ENCODE assay signal across 9 mouse cellular contexts in genomic region chr4:106707957-106708356, GRCm38 (mm10). TPM values are rescaled to one million over a fixed set of nuclear protein-coding genes. Genes with fewer than 3 reads are reported as not detected.
DNase-seq lines count a peak whose midpoint lies in the region; ATAC-seq lines count a peak whose summit lies in the region.
"Had no signal": no experiment of that assay in that cellular context is flagged by ENCODE, and none has a peak within 500 bp of the region (broad histone marks: within the 10 kb centered on the region; RNA-seq: fewer than 3 reads in every experiment).

No protein-coding gene starts in this region.

- H3K27ac ChIP-seq in lung, embryonic 15.5 days = no peak overlapping the region
- no peak overlapping the region for H3K27ac ChIP-seq in neural tube, embryonic 15.5 days (replicated peaks)

- no peak overlapping the region for H3K9ac ChIP-seq in lung, embryonic 15.5 days
- H3K9ac ChIP-seq in neural tube, embryonic 15.5 days (replicated peaks) = no peak overlapping the region

- no peaks in the 10 kb centered on the region for H3K9me3 ChIP-seq in lung, embryonic 15.5 days
- H3K9me3 ChIP-seq in neural tube, embryonic 15.5 days (replicated peaks) = no peaks in the 10 kb centered on the region

- no peak for DNase-seq in lung, postnatal 4 days
- peak; percentile 10 for DNase-seq in adrenal gland, postnatal 25 days
- DNase-seq in large intestine, adult 2 months (ENCODE audit: low read depth, low spot score) = peak; percentile 57
- no peak for DNase-seq in layer of hippocampus, adult 11-12 months (ENCODE audit: low spot score)
- DNase-seq in c-Kit-positive CD71-positive TER-119-positive erythroid progenitor cells, embryonic 14.5 days (ENCODE audit: low spot score) = no peak
- DNase-seq in gastrocnemius, postnatal 36 days = no peak

- 0 out of 2 replicates have a peak overlapping the region, but pooled peaks have one; percentile 1 for H3K4me3 ChIP-seq in lung, embryonic 15.5 days
- H3K4me3 ChIP-seq in neural tube, embryonic 15.5 days (replicated peaks) = no peak overlapping the region

- 32% methylated on average over 5 of the region's 5 CpGs for WGBS in lung, embryonic 15.5 days
- WGBS in large intestine, adult 2 months = 15% methylated on average over 5 of the region's 5 CpGs
- WGBS in neural tube, embryonic 15.5 days = 38% methylated on average over 5 of the region's 5 CpGs

- no peaks in the 10 kb centered on the region for H3K27me3 ChIP-seq in lung, embryonic 15.5 days
- no peaks in the 10 kb centered on the region for H3K27me3 ChIP-seq in neural tube, embryonic 15.5 days (replicated peaks)

- intact Hi-C loops in gastrocnemius, postnatal 36 days (cut with DNase I) = loop anchor here (1.0 to 2.0 kb wide), 2 partner anchors 77 to 93 kb away; no protein-coding TSS in a partner anchor

- peaks cover 2% of the 10 kb centered on the region; the same call in 1 of the 2 replicates for H3K4me1 ChIP-seq in lung, embryonic 15.5 days
- H3K4me1 ChIP-seq in neural tube, embryonic 15.5 days = peaks cover 20% of the 10 kb centered on the region

- no peak for ATAC-seq in lung, embryonic 15.5 days (ENCODE audit: borderline replicate concordance, extremely low read depth, low FRiP score, low TSS enrichment)
- ATAC-seq in neural tube, embryonic 15.5 days (ENCODE audit: low FRiP score) = 0 out of 2 replicates have a peak, but pooled peaks have one; percentile 7

- peak overlapping the region; percentile 38; the same call in 1 of the 2 replicates for H3K4me2 ChIP-seq in lung, embryonic 15.5 days
- peak overlapping the region; percentile 36; the same call in 1 of the 2 replicates for H3K4me2 ChIP-seq in neural tube, embryonic 15.5 days

- H3K36me3 ChIP-seq in lung, embryonic 15.5 days = no peaks in the 10 kb centered on the region
- no peaks in the 10 kb centered on the region for H3K36me3 ChIP-seq in neural tube, embryonic 15.5 days

RNA-seq across cellular contexts. Expression of gene Mroh7, which starts 22.8 kb away (rescaled TPM):
- polyA plus RNA-seq in lung, embryonic 15.5 days (2015; fragmentation: Nextera tagmentation; extraction: Ambion mirVana) = 0.24 and 0.55 TPM in 2 replicates
- total RNA-seq in adrenal gland, postnatal 25 days (2021) = 2.3 and 2.6 TPM in 2 replicates
- polyA plus RNA-seq in large intestine, adult 2 months (2012; rRNA removed) = 2.7 and 20.4 TPM in 2 replicates
- 0.33 and 0.38 TPM in 2 replicates for polyA plus RNA-seq in neural tube, embryonic 15.5 days (2015; fragmentation: Nextera tagmentation; extraction: Ambion mirVana)
- total RNA-seq in gastrocnemius, postnatal 36 days (2021) = under 1 TPM; 0.47 to 0.64 TPM
- polyA plus RNA-seq: embryonic facial prominence, embryonic 11.5 days had no signal

RNA-seq across cellular contexts. Expression of gene Fam151a, which starts 25.7 kb away (rescaled TPM):
- 0.19 and 0.30 TPM in 2 replicates for polyA plus RNA-seq in lung, embryonic 15.5 days (2015; fragmentation: Nextera tagmentation; extraction: Ambion mirVana)
- total RNA-seq in adrenal gland, postnatal 25 days (2021) = 0.15 TPM in 1 of 2 replicates, not detected in the other
- polyA plus RNA-seq in large intestine, adult 2 months (2012; rRNA removed) = 71.8 and 362 TPM in 2 replicates
- polyA plus RNA-seq in neural tube, embryonic 15.5 days (2015; fragmentation: Nextera tagmentation; extraction: Ambion mirVana) = 0.10 TPM in 1 of 2 replicates, not detected in the other
- total RNA-seq in gastrocnemius, postnatal 36 days (2021) = not detected

RNA-seq across cellular contexts. Expression of gene Ttc4, which starts 29.2 kb away (rescaled TPM):
- 84.2 and 91.5 TPM in 2 replicates for polyA plus RNA-seq in lung, embryonic 15.5 days (2015; fragmentation: Nextera tagmentation; extraction: Ambion mirVana)
- 32.6 and 35.1 TPM in 2 replicates for total RNA-seq in adrenal gland, postnatal 25 days (2021)
- polyA plus RNA-seq in large intestine, adult 2 months (2012; rRNA removed) = 55.1 and 75.1 TPM in 2 replicates
- polyA plus RNA-seq in neural tube, embryonic 15.5 days (2015; fragmentation: Nextera tagmentation; extraction: Ambion mirVana) = 134 and 149 TPM in 2 replicates
- 10 to 100 TPM; 21.6 to 24.4 TPM for total RNA-seq in gastrocnemius, postnatal 36 days (2021)

RNA-seq across cellular contexts. Expression of gene Pars2, which starts 57.1 kb away (rescaled TPM):
- 12.9 and 13.5 TPM in 2 replicates for polyA plus RNA-seq in lung, embryonic 15.5 days (2015; fragmentation: Nextera tagmentation; extraction: Ambion mirVana)
- 5.6 and 7.5 TPM in 2 replicates for total RNA-seq in adrenal gland, postnatal 25 days (2021)
- polyA plus RNA-seq in large intestine, adult 2 months (2012; rRNA removed) = 10.2 and 12.0 TPM in 2 replicates
- polyA plus RNA-seq in neural tube, embryonic 15.5 days (2015; fragmentation: Nextera tagmentation; extraction: Ambion mirVana) = 8.8 and 10.1 TPM in 2 replicates
- total RNA-seq in gastrocnemius, postnatal 36 days (2021) = 1 to 10 TPM; 1.3 to 1.7 TPM

Comparison
In these comparisons a context has a peak if more than half of its experiments do, and no peak if none do; other contexts are left out.
1. DNase-seq: peak in adrenal gland, postnatal 25 days (single experiment) and large intestine, adult 2 months (single experiment); none in lung, postnatal 4 days (0 of 2), layer of hippocampus, adult 11-12 months (single experiment), c-Kit-positive CD71-positive TER-119-positive erythroid progenitor cells, embryonic 14.5 days (single experiment) and gastrocnemius, postnatal 36 days (0 of 2).
2. RNA of gene Fam151a, which starts 25.7 kb away (polyA plus RNA-seq): 71.8 to 362 TPM in large intestine, adult 2 months; 0.19 to 0.30 TPM in lung, embryonic 15.5 days and 0.10 TPM in neural tube, embryonic 15.5 days; every median in the first group is over 10 times any median in the second.